Mouse (Mus musculus): ENCODE measurements at regions not wholly inside any gene's neighbourhood (a gene's known extent, or its start where the extent isn't known, plus 50 kb on each side); places are given as distances from the start of the nearest gene placed in this dataset.

GRCm38 (mm10) chr13:26594313-26594712 is 175.7 kb downstream of the Hdgfl1 start:
- DNase-seq = no peak

GRCm38 (mm10) chr13:26593750-26594149 is 176.2 kb downstream of the Hdgfl1 start:
- no peak for DNase-seq

- DNase-seq = no peak
Measured at GRCm38 (mm10) chr13:26575890-26576543, 193.9 kb downstream of the Hdgfl1 start.

GRCm38 (mm10) chr13:26569422-26569821 is 200.5 kb downstream of the Hdgfl1 start:
- DNase-seq = no peak

- no peak for DNase-seq
Measured at GRCm38 (mm10) chr13:26564941-26565862, 204.8 kb downstream of the Hdgfl1 start.

GRCm38 (mm10) chr13:26558366-26558765 is 211.6 kb downstream of the Hdgfl1 start:
- no peak for DNase-seq

GRCm38 (mm10) chr13:26554266-26554665 is 215.7 kb downstream of the Hdgfl1 start:
- DNase-seq = no peak

- DNase-seq = no peak
Measured at GRCm38 (mm10) chr13:26552122-26552521, 217.8 kb downstream of the Hdgfl1 start.

- no peak for DNase-seq
Measured at GRCm38 (mm10) chr13:26538928-26539327, 231.0 kb downstream of the Hdgfl1 start.

- DNase-seq = no peak
Measured at GRCm38 (mm10) chr13:26536575-26536974, 233.4 kb downstream of the Hdgfl1 start.

- DNase-seq = no peak
Measured at GRCm38 (mm10) chr13:26532761-26533160, 237.2 kb downstream of the Hdgfl1 start.

GRCm38 (mm10) chr13:26519054-26519453 is 250.9 kb downstream of the Hdgfl1 start:
- DNase-seq = no peak

GRCm38 (mm10) chr13:26518425-26518824 is 251.5 kb downstream of the Hdgfl1 start:
- no peak for DNase-seq

GRCm38 (mm10) chr13:26517646-26518045 is 252.3 kb downstream of the Hdgfl1 start:
- DNase-seq = no peak

GRCm38 (mm10) chr13:26510448-26510847 is 259.5 kb downstream of the Hdgfl1 start:
- DNase-seq = no peak

GRCm38 (mm10) chr13:26509841-26510240 is 260.1 kb downstream of the Hdgfl1 start:
- DNase-seq = no peak

GRCm38 (mm10) chr13:26503744-26504143 is 266.2 kb downstream of the Hdgfl1 start:
- DNase-seq = no peak

GRCm38 (mm10) chr13:26497086-26497485 is 272.9 kb downstream of the Hdgfl1 start:
- no peak for DNase-seq

GRCm38 (mm10) chr13:26495871-26496270 is 274.1 kb downstream of the Hdgfl1 start:
- no peak for DNase-seq

- no peak for DNase-seq
Measured at GRCm38 (mm10) chr13:26469343-26469742, 300.6 kb downstream of the Hdgfl1 start.

- no peak for DNase-seq
Measured at GRCm38 (mm10) chr13:26467526-26467925, 302.4 kb downstream of the Hdgfl1 start.

GRCm38 (mm10) chr13:26464523-26464922 is 305.4 kb downstream of the Hdgfl1 start:
- no peak for DNase-seq

GRCm38 (mm10) chr13:26464096-26464495 is 305.9 kb downstream of the Hdgfl1 start:
- DNase-seq = no peak
